Comparison of ENCODE assay signal across 8 mouse cellular contexts in genomic region chr5:92461321-92461720, GRCm38 (mm10). TPM values are rescaled to one million over a fixed set of nuclear protein-coding genes. Genes with fewer than 3 reads are reported as not detected.
DNase-seq lines count a peak whose midpoint lies in the region; TF ChIP-seq lines count a peak whose summit lies in the region.
"Had no signal": no experiment of that assay in that cellular context is flagged by ENCODE, and none has a peak within 500 bp of the region (broad histone marks: within the 10 kb centered on the region; RNA-seq: fewer than 3 reads in every experiment).

No protein-coding gene starts in this region.

- WGBS in spleen, adult 2 months = 53% methylated on average over 5 of the region's 5 CpGs

- H3K4me3 ChIP-seq in ES-E14 (ENCODE audit: insufficient read depth in 1 of 2, low read depth in 1 of 2, low read length in 2 of 2, poor library complexity in 1 of 2, severe bottlenecking in 1 of 2) = no peak overlapping the region
- no peak overlapping the region for H3K4me3 ChIP-seq in spleen, adult 2 months (ENCODE audit: extremely low read depth, insufficient read depth, insufficient read length)
- H3K4me3 ChIP-seq: limb, embryonic 12.5 days had no signal

- TF ChIP-seq POLR2A in spleen, adult 2 months (IDR thresholded peaks at IDR 0.05; ENCODE audit: low read depth, low read length) = no peak

- TF ChIP-seq CTCF in spleen, adult 2 months (IDR thresholded peaks at IDR 0.05; ENCODE audit: extremely low read depth, insufficient read depth, insufficient read length, insufficient replicate concordance) = peak; percentile 78; the same call in 1 of the 2 replicates

- no peak overlapping the region for H3K27ac ChIP-seq in ES-E14 (ENCODE audit: insufficient read depth, low read depth, low read length, poor library complexity, severe bottlenecking)
- H3K27ac ChIP-seq in spleen, adult 2 months (ENCODE audit: insufficient read depth, low read length) = no peak overlapping the region
- H3K27ac ChIP-seq: limb, embryonic 12.5 days had no signal

- DNase-seq in CD4-positive, CD25-positive, alpha-beta regulatory T cell, adult 2 months (ENCODE audit: low read depth, low spot score) = peak; percentile 83
- DNase-seq in ES-E14 (ENCODE audit: low read depth, low spot score) = peak; percentile 38
- DNase-seq in cerebellum, adult 8-10 months = peak; percentile 52
- DNase-seq in gastrocnemius, postnatal 14 days = peak; percentile 71
- peak; percentile 22 to 47 for DNase-seq in layer of hippocampus, adult 8-10 months (ENCODE audit: low spot score in 2 of 2)
- peak; percentile 77 to 81 for DNase-seq in lung, postnatal 4 days
- peak; percentile 12 to 69 for DNase-seq in spleen, adult 2 months (ENCODE audit: low read depth in 1 of 2, low spot score in 2 of 2)

- H3K27me3 ChIP-seq in spleen, adult 2 months (ENCODE audit: control insufficient read depth, insufficient read depth, low read length) = no peaks in the 10 kb centered on the region
- H3K27me3 ChIP-seq: limb, embryonic 12.5 days had no signal

- intact Hi-C loops in gastrocnemius, postnatal 14 days (cut with DNase I; ENCODE audit: low total_unique reads) = loop anchor here (5.0 to 10.0 kb wide), 2 partner anchors 196 to 263 kb away; no protein-coding TSS in a partner anchor

- in situ Hi-C loops in ES-E14 (cut with MboI; ENCODE audit: low sequenced_read_pairs in 2 of 2, unreplicated experiment in 2 of 2) = no loop called here

- peaks cover 14% of the 10 kb centered on the region for H3K36me3 ChIP-seq in ES-E14 (ENCODE audit: control insufficient read depth, insufficient read depth, low read length, poor library complexity, severe bottlenecking)
- H3K36me3 ChIP-seq in spleen, adult 2 months (ENCODE audit: control insufficient read depth, insufficient read depth, low read length) = peaks cover 16% of the 10 kb centered on the region

- H3K4me1 ChIP-seq in ES-E14 (ENCODE audit: control insufficient read depth in 2 of 2, insufficient read depth in 2 of 2, low read length in 2 of 2, poor library complexity in 1 of 2) = no peaks in the 10 kb centered on the region
- H3K4me1 ChIP-seq in spleen, adult 2 months (ENCODE audit: control insufficient read depth, insufficient read depth, insufficient read length) = no peaks in the 10 kb centered on the region
- H3K4me1 ChIP-seq: limb, embryonic 12.5 days had no signal

- no peaks in the 10 kb centered on the region for H3K9me3 ChIP-seq in ES-E14 (ENCODE audit: control insufficient read depth, insufficient read depth, low read depth, low read length)
- H3K9me3 ChIP-seq: limb, embryonic 12.5 days had no signal

- no peak overlapping the region for H3K9ac ChIP-seq in ES-E14 (ENCODE audit: insufficient read depth, low read depth, low read length, poor library complexity, severe bottlenecking)
- H3K9ac ChIP-seq: limb, embryonic 12.5 days had no signal

TF ChIP-seq in ES-E14, 5 proteins besides CTCF, POLR2A, EP300 and RAD21:
- TF ChIP-seq CHD2 (IDR thresholded peaks at IDR 0.05; ENCODE audit: low read depth, low read length) = no peak
- no peak for TF ChIP-seq ZNF384 (IDR thresholded peaks at IDR 0.05; ENCODE audit: low read depth, low read length)
- TF ChIP-seq MAFK (IDR thresholded peaks at IDR 0.05; ENCODE audit: insufficient read depth, low read depth, low read length) = no peak
- no peak for TF ChIP-seq ZC3H11A (IDR thresholded peaks at IDR 0.05; ENCODE audit: borderline replicate concordance, low read depth, low read length)
- no peak for TF ChIP-seq HCFC1 (IDR thresholded peaks at IDR 0.05; ENCODE audit: borderline replicate concordance, insufficient read depth, low read length)

RNA-seq across cellular contexts. Expression of gene Nup54, which starts 26.3 kb away (rescaled TPM):
- 62.2 and 63.2 TPM in 2 replicates for total RNA-seq in ES-E14 (2012; rRNA removed)
- 1 to 10 TPM; 8.9 to 9.9 TPM for total RNA-seq in gastrocnemius, postnatal 14 days (2021)
- total RNA-seq in layer of hippocampus, adult 8-10 months (2022) = 10 to 100 TPM; 30.5 to 41.7 (median 35.3) TPM
- polyA plus RNA-seq in spleen, adult 2 months (2012; rRNA removed) = 12.2 and 12.4 TPM in 2 replicates

RNA-seq across cellular contexts. Expression of gene Scarb2, which starts 45.3 kb away (rescaled TPM):
- total RNA-seq in ES-E14 (2012; rRNA removed) = 39.0 and 89.0 TPM in 2 replicates
- total RNA-seq in gastrocnemius, postnatal 14 days (2021) = 10 to 100 TPM; 71.7 to 79.2 TPM
- 100 to 1,000 TPM in 2 of 4 experiments, 10 to 100 TPM in 2; 97.4 to 114 (median 102) TPM for total RNA-seq in layer of hippocampus, adult 8-10 months (2022)
- 15.4 and 16.0 TPM in 2 replicates for polyA plus RNA-seq in spleen, adult 2 months (2012; rRNA removed)
